ENCODE assay signal across 10 mouse cellular contexts in genomic region chr5:104039154-104039932, GRCm38 (mm10). TPM values are rescaled to one million over a fixed set of nuclear protein-coding genes. Genes with fewer than 3 reads are reported as not detected.
A peak's percentile ranks its signal among the peaks of the same experiment; 100 is the strongest.
DNase-seq lines count a peak whose midpoint lies in the region; ATAC-seq lines count a peak whose summit lies in the region.
"Had no signal": no experiment of that assay in that cellular context is flagged by ENCODE, and none has a peak within 500 bp of the region (broad histone marks: within the 10 kb centered on the region; RNA-seq: fewer than 3 reads in every experiment).

No protein-coding gene starts in this region.

- H3K36me3 ChIP-seq in forebrain, embryonic 15.5 days = no peaks in the 10 kb centered on the region
- H3K36me3 ChIP-seq: embryonic facial prominence, embryonic 13.5 days had no signal

- no peak overlapping the region for H3K4me3 ChIP-seq in forebrain, embryonic 15.5 days
- H3K4me3 ChIP-seq: embryonic facial prominence, embryonic 13.5 days had no signal

- H3K9me3 ChIP-seq in forebrain, embryonic 15.5 days = no peaks in the 10 kb centered on the region
- H3K9me3 ChIP-seq: embryonic facial prominence, embryonic 13.5 days had no signal

- 67% methylated on average over 6 of the region's 6 CpGs for WGBS in forebrain, embryonic 15.5 days

- no peak overlapping the region for H3K9ac ChIP-seq in forebrain, embryonic 15.5 days (replicated peaks)
- H3K9ac ChIP-seq: embryonic facial prominence, embryonic 13.5 days had no signal

- H3K27me3 ChIP-seq in forebrain, embryonic 15.5 days = no peaks in the 10 kb centered on the region
- H3K27me3 ChIP-seq: embryonic facial prominence, embryonic 13.5 days had no signal

- no peak overlapping the region for H3K27ac ChIP-seq in forebrain, embryonic 15.5 days (replicated peaks)
- H3K27ac ChIP-seq: embryonic facial prominence, embryonic 13.5 days had no signal

- no peak; the same call in 1 of the 2 replicates for ATAC-seq in forebrain, embryonic 15.5 days (replicated peaks)

- peak; percentile 50 to 69 for DNase-seq in left cerebral cortex, adult 18-20 months (ENCODE audit: low spot score in 2 of 2)
- no peak for DNase-seq in left cerebral cortex, postnatal 10 days (ENCODE audit: extremely low spot score in 1 of 2, low spot score in 2 of 2)
- DNase-seq in ZHBTc4 (ENCODE audit: low read depth, low spot score) = peak; percentile 64
- DNase-seq in embryo, embryonic 10 days (ENCODE audit: low spot score) = peak; percentile 59
- peak; percentile 72 for DNase-seq in kidney, adult 18-20 months
- DNase-seq in lung, postnatal 14 days = peak; percentile 65
- peak; percentile 54 to 60 for DNase-seq in thymus, postnatal 36 days

- intact Hi-C loops in left cerebral cortex, postnatal 10 days (cut with DNase I) = loop anchor here (2.0 kb wide), 1 partner anchor 39 kb away; no protein-coding TSS in a partner anchor

- no peak overlapping the region for H3K4me2 ChIP-seq in forebrain, embryonic 15.5 days (replicated peaks)
- H3K4me2 ChIP-seq: embryonic facial prominence, embryonic 13.5 days had no signal

- no peaks in the 10 kb centered on the region for H3K4me1 ChIP-seq in forebrain, embryonic 15.5 days

RNA-seq across cellular contexts. Expression of gene Nudt9, which starts 6.8 kb away (rescaled TPM):
- 10 to 100 TPM; 60.5 to 62.1 TPM for total RNA-seq in left cerebral cortex, adult 18-20 months (2021)
- total RNA-seq in left cerebral cortex, postnatal 10 days (2021) = 10 to 100 TPM; 50.9 to 55.9 TPM
- polyA plus RNA-seq in forebrain, embryonic 15.5 days (2015; fragmentation: Nextera tagmentation; extraction: Ambion mirVana) = 56.6 and 61.3 TPM in 2 replicates

RNA-seq across cellular contexts. Expression of gene Hsd17b11, which starts 17.6 kb away (rescaled TPM):
- total RNA-seq in left cerebral cortex, adult 18-20 months (2021) = 10 to 100 TPM; 49.0 to 52.9 TPM
- 10 to 100 TPM; 27.6 to 29.4 TPM for total RNA-seq in left cerebral cortex, postnatal 10 days (2021)
- polyA plus RNA-seq in forebrain, embryonic 15.5 days (2015; fragmentation: Nextera tagmentation; extraction: Ambion mirVana) = 1.1 and 1.8 TPM in 2 replicates

RNA-seq across cellular contexts. Expression of gene Gm17660, which starts 38.1 kb away (rescaled TPM):
- not detected for total RNA-seq in left cerebral cortex, adult 18-20 months (2021)
- not detected for total RNA-seq in left cerebral cortex, postnatal 10 days (2021)
- polyA plus RNA-seq in forebrain, embryonic 15.5 days (2015; fragmentation: Nextera tagmentation; extraction: Ambion mirVana) = 0.47 TPM in 1 of 2 replicates, not detected in the other
- polyA plus RNA-seq: embryonic facial prominence, embryonic 13.5 days; liver, embryonic 16.5 days had no signal

Comparison
In these comparisons a context has a peak if more than half of its experiments do, and no peak if none do; other contexts are left out.
1. DNase-seq: peak in left cerebral cortex, adult 18-20 months (2 of 2), ZHBTc4 (single experiment), embryo, embryonic 10 days (single experiment), kidney, adult 18-20 months (single experiment), lung, postnatal 14 days (single experiment) and thymus, postnatal 36 days (2 of 2); none in left cerebral cortex, postnatal 10 days (0 of 2).